Mouse (Mus musculus): ENCODE results near the gene C2cd6.

- no peak for TF ChIP-seq HCFC1 (IDR thresholded peaks at IDR 0.05; ENCODE audit: borderline replicate concordance, insufficient read depth, low read length)
- no peak for TF ChIP-seq MAFK (IDR thresholded peaks at IDR 0.05; ENCODE audit: insufficient read depth, low read depth, low read length)
Measured at GRCm38 (mm10) chr1:59051306-59051705, 43.4 kb downstream of the C2cd6 start.

All from ES-E14 (cell line).